Mouse (Mus musculus) frontal cortex, postnatal 25 days (tissue): ENCODE results near the gene Trim2.

ENCODE experiments used
- DNase-seq, 2 experiments: peaks; one replicate each; pipeline ENCODE4 v3.0.0; 2022; ENCODE audit warnings: low spot score in 2 of 2

The Trim2 gene

GRCm38 (mm10) chr3:84154721-84155141, 151.9 kb downstream of the Trim2 start:
- DNase-seq, result no peak

GRCm38 (mm10) chr3:84149831-84150230, 156.8 kb downstream of the Trim2 start:
- no peak for DNase-seq

- no peak for DNase-seq
Measured at GRCm38 (mm10) chr3:84140947-84141346, 165.7 kb downstream of the Trim2 start.

- no peak for DNase-seq
Measured at GRCm38 (mm10) chr3:84136509-84136908, 170.2 kb downstream of the Trim2 start.

- DNase-seq, result no peak
Measured at GRCm38 (mm10) chr3:84135933-84136332, 170.7 kb downstream of the Trim2 start.

- DNase-seq, result no peak
Measured at GRCm38 (mm10) chr3:84135387-84135786, 171.3 kb downstream of the Trim2 start.

GRCm38 (mm10) chr3:84131369-84131768, 175.3 kb downstream of the Trim2 start:
- no peak for DNase-seq

GRCm38 (mm10) chr3:84130776-84131175, 175.9 kb downstream of the Trim2 start:
- no peak for DNase-seq

- no peak for DNase-seq
Measured at GRCm38 (mm10) chr3:84128871-84129870, 177.5 kb downstream of the Trim2 start.

GRCm38 (mm10) chr3:84127431-84127830, 179.2 kb downstream of the Trim2 start:
- DNase-seq, result no peak

GRCm38 (mm10) chr3:84126721-84127120, 180.0 kb downstream of the Trim2 start:
- DNase-seq, result no peak

- DNase-seq, result no peak
Measured at GRCm38 (mm10) chr3:84125704-84126289, 180.9 kb downstream of the Trim2 start.

- DNase-seq, result peak; percentile 7 to 14
Measured at GRCm38 (mm10) chr3:84123461-84123860, 183.2 kb downstream of the Trim2 start.

GRCm38 (mm10) chr3:84118718-84119117, 188.0 kb downstream of the Trim2 start:
- no peak for DNase-seq

- no peak for DNase-seq
Measured at GRCm38 (mm10) chr3:84118178-84118577, 188.5 kb downstream of the Trim2 start.
